Mouse (Mus musculus) liver, embryonic 12.5 days (tissue): ENCODE measurements around the gene Grb10. TPM values are rescaled to one million over a fixed set of nuclear protein-coding genes. Genes with fewer than 3 reads are reported as not detected.
A peak's percentile ranks its signal among the peaks of the same experiment; 100 is the strongest.

ENCODE experiments used
- ATAC-seq: fragments of 200-750 bp; cut with Nextera tagmentation; 2 replicates; pipeline ENCODE4 v1.8.0; 2017; ENCODE audit warnings: moderate number of reproducible peaks, mild to moderate bottlenecking, moderate library complexity
- H3K27ac ChIP-seq: fragments of 300-500 bp; sonication (generic); 2 replicates; pipeline ENCODE4 v1.5.1; 2016; ENCODE audit warnings: mild to moderate bottlenecking
- H3K27me3 ChIP-seq: fragments of 300-500 bp; sonication (generic); replicated peaks from 2 replicates; pipeline ENCODE4 v1.6.1; 2016; ENCODE audit warnings: mild to moderate bottlenecking, moderate library complexity
- H3K36me3 ChIP-seq: fragments of 300-500 bp; sonication (generic); 2 replicates; pipeline ENCODE4 v1.6.1; 2016; ENCODE audit warnings: mild to moderate bottlenecking, moderate library complexity
- H3K4me1 ChIP-seq: fragments of 300-500 bp; sonication (generic); 2 replicates; pipeline ENCODE4 v1.6.1; 2016
- H3K4me2 ChIP-seq: fragments of 300-500 bp; sonication (generic); 2 replicates; pipeline ENCODE4 v1.6.1; 2016; ENCODE audit warnings: mild to moderate bottlenecking, moderate library complexity
- H3K4me3 ChIP-seq: fragments of 300-500 bp; sonication (generic); 2 replicates; pipeline ENCODE4 v1.5.1; 2016; ENCODE audit warnings: mild to moderate bottlenecking, moderate library complexity
- H3K9ac ChIP-seq: fragments of 300-500 bp; sonication (generic); 2 replicates; pipeline ENCODE4 v1.6.1; 2016; ENCODE audit warnings: mild to moderate bottlenecking, moderate library complexity
- H3K9me3 ChIP-seq: fragments of 300-500 bp; sonication (generic); replicated peaks from 2 replicates; pipeline ENCODE4 v1.6.1; 2016; ENCODE audit warnings: mild to moderate bottlenecking, moderate library complexity
- WGBS: fragments of 180-500 bp; shearing (Covaris S2); methylation state at CpG from one replicate; pipeline ENCODE4 v1.1.7; 2016; ENCODE audit not compliant: insufficient replicate concordance; 5-methylcytosine and 5-hydroxymethylcytosine counted together
- polyA plus RNA-seq: library from polyadenylated mRNA; unstranded; fragments of >200 nt; fragmentation: Nextera tagmentation; extraction: Ambion mirVana; gene quantifications from 2 replicates; pipeline ENCODE4 v1.2.1, GENCODE M21; 2016

Gene Grb10
- polyA plus RNA-seq, 1 experiment from 2014 or later: 206 TPM

- H3K9ac ChIP-seq: no peak overlapping the region
- H3K27ac ChIP-seq: no peak overlapping the region
- H3K4me2 ChIP-seq: no peak overlapping the region
- H3K36me3 ChIP-seq: no peaks in the 10 kb centered on the region
- H3K4me1 ChIP-seq: 0 out of 2 replicates have a peak, but pooled peaks cover 10% of the 10 kb centered on the region
- H3K4me3 ChIP-seq: no peak overlapping the region
- H3K9me3 ChIP-seq: no peaks in the 10 kb centered on the region
- 72% methylated on average over 4 of the region's 4 CpGs for WGBS
- no peak for ATAC-seq
- peaks cover 81% of the 10 kb centered on the region for H3K27me3 ChIP-seq
Measured at GRCm38 (mm10) chr11:12040391-12040790, 1.9 kb upstream of the Grb10 start.

GRCm38 (mm10) chr11:12039748-12040147 lies 1.3 kb upstream of the Grb10 start:
- H3K4me1 ChIP-seq: 0 out of 2 replicates have a peak, but pooled peaks cover 16% of the 10 kb centered on the region
- H3K9me3 ChIP-seq: no peaks in the 10 kb centered on the region
- H3K4me3 ChIP-seq: no peak overlapping the region
- H3K27me3 ChIP-seq: peaks cover 85% of the 10 kb centered on the region
- H3K27ac ChIP-seq: no peak overlapping the region
- H3K4me2 ChIP-seq: no peak overlapping the region
- WGBS: 61% methylated on average over 6 of the region's 6 CpGs
- ATAC-seq: no peak
- H3K9ac ChIP-seq: no peak overlapping the region
- H3K36me3 ChIP-seq: no peaks in the 10 kb centered on the region

DNA sequence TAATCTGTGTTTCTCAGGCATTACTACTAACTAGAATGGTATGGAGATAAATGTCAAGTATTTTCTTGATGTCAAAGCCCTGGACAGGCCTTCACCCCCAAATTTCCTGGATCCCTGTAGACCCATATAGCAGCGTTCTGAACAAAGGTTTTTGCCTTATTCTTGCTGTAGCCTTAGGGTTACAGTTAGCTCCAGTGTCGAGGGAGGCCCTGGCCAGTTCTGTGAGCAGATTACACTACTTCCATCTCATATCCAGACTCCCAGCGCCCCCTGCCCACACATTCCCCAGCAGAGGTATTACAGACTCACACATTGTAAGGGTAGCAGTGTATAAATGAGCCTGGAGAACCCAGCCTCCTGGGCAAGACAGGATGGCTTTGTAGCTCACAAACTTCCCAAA lies 615 bp upstream of the Grb10 start:
- H3K27me3 ChIP-seq: peaks cover 90% of the 10 kb centered on the region
- peaks cover 20% of the 10 kb centered on the region; the same call in 1 of the 2 replicates for H3K4me1 ChIP-seq
- no peak for ATAC-seq
- no peak overlapping the region for H3K4me2 ChIP-seq
- H3K9me3 ChIP-seq: no peaks in the 10 kb centered on the region
- H3K4me3 ChIP-seq: no peak overlapping the region
- H3K9ac ChIP-seq: no peak overlapping the region
- no peaks in the 10 kb centered on the region for H3K36me3 ChIP-seq
- 25% methylated on average over 3 of the region's 3 CpGs for WGBS
- H3K27ac ChIP-seq: no peak overlapping the region

- Histone ChIP-seq H3K27ac (peak overlapping the region; percentile 84), H3K4me2 (peak overlapping the region; percentile 75), H3K27me3 (peaks cover 95% of the 10 kb centered on the region), H3K36me3 (no peaks in the 10 kb centered on the region; the same call in 1 of the 2 replicates), H3K4me3 (peak overlapping the region; percentile 73), H3K9me3 (no peaks in the 10 kb centered on the region), H3K4me1 (peaks cover 25% of the 10 kb centered on the region), H3K9ac (peak overlapping the region; percentile 82)
- ATAC-seq: no peak; the same call in 1 of the 2 replicates
- WGBS: 10% methylated on average over 48 of the region's 48 CpGs
Measured at GRCm38 (mm10) chr11:12037689-12038469, 604 bp downstream of the Grb10 start.

GRCm38 (mm10) chr11:12037075-12037686 lies 1.3 kb downstream of the Grb10 start:
- 4% methylated on average over 57 of the region's 93 CpGs for WGBS
- Histone ChIP-seq H3K27me3 (peaks cover 94% of the 10 kb centered on the region), H3K9me3 (no peaks in the 10 kb centered on the region), H3K4me1 (peaks cover 30% of the 10 kb centered on the region), H3K36me3 (no peaks in the 10 kb centered on the region; the same call in 1 of the 2 replicates), H3K27ac (peak overlapping the region; percentile 84), H3K4me3 (peak overlapping the region; percentile 73), H3K4me2 (peak overlapping the region; percentile 75), H3K9ac (peak overlapping the region; percentile 82)
- peak; percentile 80 for ATAC-seq

GRCm38 (mm10) chr11:12035916-12036910 lies 2.3 kb downstream of the Grb10 start:
- peaks cover 5% of the 10 kb centered on the region; the same call in 1 of the 2 replicates for H3K36me3 ChIP-seq
- WGBS: 3% methylated on average over 56 of the region's 65 CpGs
- peaks cover 92% of the 10 kb centered on the region for H3K27me3 ChIP-seq
- no peaks in the 10 kb centered on the region for H3K9me3 ChIP-seq
- H3K9ac ChIP-seq: peak overlapping the region; percentile 82
- peak; percentile 48; the same call in 1 of the 2 replicates for ATAC-seq
- H3K4me2 ChIP-seq: peak overlapping the region; percentile 75
- peak overlapping the region; percentile 84 for H3K27ac ChIP-seq
- peaks cover 37% of the 10 kb centered on the region for H3K4me1 ChIP-seq
- H3K4me3 ChIP-seq: peak overlapping the region; percentile 73

GRCm38 (mm10) chr11:12035324-12035723 lies 3.2 kb downstream of the Grb10 start:
- 18% methylated on average over 12 of the region's 12 CpGs for WGBS
- Histone ChIP-seq H3K36me3 (peaks cover 5% of the 10 kb centered on the region; the same call in 1 of the 2 replicates), H3K4me3 (peak overlapping the region; percentile 73), H3K9me3 (no peaks in the 10 kb centered on the region), H3K4me1 (peaks cover 40% of the 10 kb centered on the region), H3K27me3 (peaks cover 89% of the 10 kb centered on the region), H3K4me2 (peak overlapping the region; percentile 75), H3K9ac (peak overlapping the region; percentile 82), H3K27ac (peak overlapping the region; percentile 84)
- no peak for ATAC-seq

DNA sequence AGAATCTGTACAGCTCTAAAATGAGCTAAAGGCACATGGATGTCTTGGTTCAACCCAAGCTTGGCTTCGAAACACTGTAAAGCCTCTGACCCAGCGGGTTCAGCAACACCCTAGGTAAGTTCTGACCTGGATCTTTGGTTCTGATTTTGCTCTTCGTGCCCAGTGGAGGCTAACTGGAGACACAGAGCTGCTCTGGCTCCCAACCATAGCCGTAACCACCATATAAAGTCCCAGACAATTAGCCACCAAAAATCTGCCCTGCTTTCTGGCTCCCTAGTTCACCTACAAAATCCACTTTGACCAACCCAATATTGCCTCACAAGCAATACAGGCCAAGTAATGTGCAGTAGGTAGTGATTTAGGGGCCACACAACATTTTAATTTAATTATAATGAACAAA lies 3.7 kb downstream of the Grb10 start:
- Histone ChIP-seq H3K4me1 (peaks cover 38% of the 10 kb centered on the region), H3K4me2 (peak overlapping the region; percentile 75), H3K36me3 (peaks cover 5% of the 10 kb centered on the region), H3K9ac (peak overlapping the region; percentile 82), H3K9me3 (no peaks in the 10 kb centered on the region), H3K4me3 (peak overlapping the region; percentile 73), H3K27me3 (peaks cover 84% of the 10 kb centered on the region), H3K27ac (no peak overlapping the region)
- ATAC-seq: no peak
- WGBS: 62% methylated on average over 4 of the region's 4 CpGs

DNA sequence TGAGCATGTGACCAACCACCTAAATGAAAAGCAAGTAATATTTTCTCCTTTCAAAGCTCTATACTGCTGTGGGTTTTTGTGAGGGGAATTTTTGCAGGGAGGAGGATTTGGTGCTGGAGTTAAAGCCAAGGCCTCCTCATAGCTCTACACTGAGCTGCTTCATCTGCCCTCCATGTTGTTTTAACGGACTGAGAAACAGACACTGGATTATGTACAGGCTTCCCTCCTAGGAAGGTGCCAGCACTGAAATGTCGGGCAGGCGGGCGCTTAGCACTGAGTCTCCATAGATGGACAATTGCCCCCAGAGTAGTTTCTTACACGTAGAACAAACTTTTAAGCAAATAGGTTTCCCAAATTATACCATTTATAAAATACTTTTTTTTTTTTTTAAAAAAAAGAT lies 4.1 kb downstream of the Grb10 start:
- H3K9me3 ChIP-seq: no peaks in the 10 kb centered on the region

GRCm38 (mm10) chr11:12032831-12033230 lies 5.7 kb downstream of the Grb10 start:
- no peak overlapping the region for H3K27ac ChIP-seq
- peak overlapping the region; percentile 21 for H3K4me3 ChIP-seq
- H3K9me3 ChIP-seq: no peaks in the 10 kb centered on the region
- H3K27me3 ChIP-seq: peaks cover 79% of the 10 kb centered on the region
- no peak overlapping the region for H3K9ac ChIP-seq
- H3K4me1 ChIP-seq: peaks cover 36% of the 10 kb centered on the region
- no peak for ATAC-seq
- peaks cover 18% of the 10 kb centered on the region for H3K36me3 ChIP-seq
- 30% methylated on average over 5 of the region's 5 CpGs for WGBS
- H3K4me2 ChIP-seq: peak overlapping the region; percentile 47

More for the DNA sequence above, 4.1 kb downstream of the Grb10 start:
- 59% methylated on average over 5 of the region's 5 CpGs for WGBS
- Histone ChIP-seq H3K4me2 (peak overlapping the region; percentile 75), H3K4me3 (peak overlapping the region; percentile 73), H3K27ac (peak overlapping the region; percentile 36; the same call in 1 of the 2 replicates), H3K36me3 (peaks cover 6% of the 10 kb centered on the region), H3K9ac (peak overlapping the region; percentile 82; the same call in 1 of the 2 replicates), H3K4me1 (peaks cover 36% of the 10 kb centered on the region), H3K27me3 (peaks cover 81% of the 10 kb centered on the region)
- ATAC-seq: no peak

- Histone ChIP-seq H3K9ac (no peak overlapping the region), H3K4me1 (peaks cover 11% of the 10 kb centered on the region), H3K27me3 (peaks cover 84% of the 10 kb centered on the region), H3K4me3 (no peak overlapping the region), H3K4me2 (no peak overlapping the region), H3K9me3 (peaks cover 15% of the 10 kb centered on the region), H3K36me3 (peaks cover 50% of the 10 kb centered on the region), H3K27ac (no peak overlapping the region)
- 53% methylated on average over 17 of the region's 17 CpGs for WGBS
- ATAC-seq: no peak
Measured at GRCm38 (mm10) chr11:12026638-12027037, 11.8 kb downstream of the Grb10 start.
